Mouse (Mus musculus) cerebellum, adult 2 months (tissue): ENCODE data around the gene Eya3. TPM values are rescaled to one million over a fixed set of nuclear protein-coding genes. Genes with fewer than 3 reads are reported as not detected.

Experiments
- DNase-seq, 2 experiments: peaks; one replicate each; pipeline ENCODE4 v3.0.0; 2021
- H3K27ac ChIP-seq: fragments of 200-500 bp; 2 replicates; pipeline ENCODE4 v1.5.1; 2012; ENCODE audit warnings: low read length, control low read depth, inconsistent platforms; ENCODE audit not compliant: insufficient read depth
- H3K27me3 ChIP-seq: fragments of 200-500 bp; 2 replicates; pipeline ENCODE4 v1.6.1; 2012; ENCODE audit warnings: inconsistent platforms, mild to moderate bottlenecking, low read length, moderate library complexity; ENCODE audit not compliant: control insufficient read depth, insufficient read depth
- H3K4me1 ChIP-seq: fragments of 200-500 bp; 2 replicates; pipeline ENCODE4 v1.6.1; 2011; ENCODE audit warnings: low read length; ENCODE audit not compliant: control insufficient read depth, insufficient read depth
- H3K4me3 ChIP-seq: fragments of 200-500 bp; replicated peaks from 2 replicates; pipeline ENCODE3; 2011; ENCODE audit warnings: mild to moderate bottlenecking, low read depth, low read length, control low read depth; ENCODE audit not compliant: insufficient read depth
- CTCF ChIP-seq: fragments of 200-500 bp; IDR thresholded peaks from 2 replicates; pipeline ENCODE4 v1.5.1; 2011; ENCODE audit warnings: low read depth, mild to moderate bottlenecking, control low read depth, low read length, moderate library complexity, borderline replicate concordance; ENCODE audit not compliant: insufficient read depth
- POLR2A ChIP-seq: fragments of 200-500 bp; IDR thresholded peaks from 2 replicates; pipeline ENCODE4 v1.6.1; 2011; ENCODE audit warnings: low read length, control low read depth, borderline replicate concordance; ENCODE audit not compliant: insufficient read depth
- WGBS: fragments of 180-500 bp; shearing (Covaris S2); methylation state at CpG from one replicate; pipeline ENCODE4 v1.1.7; 2018; 5-methylcytosine and 5-hydroxymethylcytosine counted together
- polyA plus RNA-seq: library from polyadenylated mRNA; depleted of rRNA; stranded (reverse); fragments of >200 nt; gene quantifications from 2 replicates; pipeline ENCODE4 v1.2.3, GENCODE M21; 2012

Eya3 gene
- polyA plus RNA-seq, 1 experiment = 25.1 TPM

DNA sequence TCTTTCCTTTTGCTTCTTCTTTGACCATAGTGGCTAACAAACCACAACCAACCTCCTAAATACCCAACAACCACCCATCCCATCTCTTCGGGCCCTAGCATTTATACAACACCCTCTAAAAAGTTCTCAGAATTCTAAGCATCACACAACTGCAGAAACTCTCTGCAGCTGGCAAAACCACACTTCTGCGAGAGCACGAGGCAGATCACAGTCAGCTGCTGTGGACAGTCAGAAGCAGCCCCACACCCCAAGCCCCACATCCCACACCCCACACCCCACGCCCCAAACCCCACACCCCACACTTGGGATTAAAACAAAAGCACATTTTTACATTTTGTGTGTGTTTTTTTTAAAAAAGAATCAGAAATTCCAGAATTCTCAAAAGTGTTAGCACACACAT is 35.3 kb upstream of the Eya3 start:
- TF ChIP-seq CTCF = no peak
- no peak for TF ChIP-seq POLR2A
- Histone ChIP-seq H3K27me3 (no peaks in the 10 kb centered on the region), H3K27ac (no peak overlapping the region), H3K4me3 (no peak overlapping the region), H3K4me1 (no peaks in the 10 kb centered on the region)
- DNase-seq = no peak
- WGBS = 79% methylated on average over 4 of the region's 4 CpGs

DNA sequence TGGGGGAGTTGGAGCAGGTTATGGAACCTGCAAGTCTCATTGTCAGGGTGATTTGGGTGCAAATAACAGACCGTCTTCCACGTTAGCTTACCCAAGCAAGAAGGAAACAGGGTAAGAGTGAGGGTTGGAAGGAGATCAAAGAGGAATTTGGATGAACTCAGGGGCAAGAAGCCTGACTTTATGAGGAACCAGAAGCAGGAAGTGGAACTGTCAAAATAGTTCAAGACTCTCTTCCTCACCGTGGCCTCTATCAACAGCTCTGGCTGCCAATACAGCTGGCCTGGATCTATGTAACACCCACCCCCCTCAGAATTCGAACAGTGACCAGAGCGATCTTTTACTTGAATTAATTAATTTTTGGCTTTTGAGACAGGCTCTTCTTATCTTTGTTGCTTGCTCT is 33.0 kb upstream of the Eya3 start:
- WGBS = 45% methylated on average over 5 of the region's 5 CpGs
- no peak for DNase-seq
- Histone ChIP-seq H3K4me3 (no peak overlapping the region), H3K27ac (no peak overlapping the region), H3K4me1 (no peaks in the 10 kb centered on the region), H3K27me3 (no peaks in the 10 kb centered on the region)
- TF ChIP-seq CTCF = no peak
- TF ChIP-seq POLR2A = no peak

DNA sequence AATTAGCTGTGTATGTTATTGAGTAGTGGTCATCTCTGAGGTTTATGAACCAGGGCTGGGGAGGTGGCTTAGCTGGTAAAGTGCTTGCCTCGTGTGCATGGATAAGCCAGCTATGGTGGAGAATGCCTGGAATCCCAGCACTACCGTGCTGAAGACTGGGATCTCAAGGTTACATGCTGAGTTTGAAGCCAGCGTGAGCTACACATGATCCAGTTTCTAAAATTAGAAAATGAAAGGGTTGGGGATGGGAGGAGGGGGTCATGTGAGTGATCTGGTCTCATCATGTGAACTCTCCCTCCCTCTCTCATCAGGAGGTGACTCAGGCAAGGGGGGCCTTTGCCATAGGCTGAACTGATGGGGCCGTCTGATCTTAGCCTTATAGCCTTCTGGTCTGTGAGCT is 30.6 kb upstream of the Eya3 start:
- WGBS = 27% methylated on average over 4 of the region's 4 CpGs
- no peak for TF ChIP-seq POLR2A
- TF ChIP-seq CTCF = no peak
- Histone ChIP-seq H3K4me1 (no peaks in the 10 kb centered on the region), H3K27me3 (no peaks in the 10 kb centered on the region), H3K27ac (no peak overlapping the region), H3K4me3 (no peak overlapping the region)
- no peak for DNase-seq

DNA sequence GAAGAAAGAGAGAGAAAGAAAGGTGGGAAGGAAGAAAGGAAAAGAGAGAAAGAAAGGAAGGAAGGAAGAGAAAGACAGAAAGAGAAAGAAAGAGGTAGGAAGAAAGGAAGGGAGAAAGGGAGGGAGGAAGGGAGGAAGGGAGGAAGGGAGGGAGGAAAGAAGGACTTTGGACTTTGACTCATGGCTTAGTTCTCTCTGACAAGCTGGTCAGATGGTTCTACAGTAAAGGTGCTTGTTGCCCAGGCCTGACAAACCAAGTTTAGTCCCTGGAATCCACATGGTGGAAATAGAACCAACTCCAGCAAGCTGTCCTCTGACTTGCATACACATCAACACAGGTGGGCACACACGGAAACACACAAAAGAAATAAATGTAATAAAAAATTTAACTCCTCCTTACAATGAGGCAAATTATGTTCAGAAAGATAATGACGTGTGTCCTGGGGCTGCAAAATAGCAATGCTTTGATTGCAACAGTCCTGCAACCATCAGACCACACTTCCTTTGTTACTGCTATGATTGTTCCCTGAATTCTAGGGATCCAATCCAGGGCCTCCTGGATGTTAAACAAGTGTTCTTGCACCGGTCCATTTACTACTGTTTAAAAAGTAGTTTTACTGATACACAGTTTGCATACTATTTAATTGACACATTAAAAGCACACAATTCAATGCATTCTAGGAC is 28.3 kb upstream of the Eya3 start:
- Histone ChIP-seq H3K27me3 (no peaks in the 10 kb centered on the region), H3K4me1 (no peaks in the 10 kb centered on the region), H3K27ac (no peak overlapping the region), H3K4me3 (no peak overlapping the region)
- no peak for TF ChIP-seq CTCF
- no peak for TF ChIP-seq POLR2A
- no peak for DNase-seq
- 80% methylated on average over 3 of the region's 3 CpGs for WGBS

DNA sequence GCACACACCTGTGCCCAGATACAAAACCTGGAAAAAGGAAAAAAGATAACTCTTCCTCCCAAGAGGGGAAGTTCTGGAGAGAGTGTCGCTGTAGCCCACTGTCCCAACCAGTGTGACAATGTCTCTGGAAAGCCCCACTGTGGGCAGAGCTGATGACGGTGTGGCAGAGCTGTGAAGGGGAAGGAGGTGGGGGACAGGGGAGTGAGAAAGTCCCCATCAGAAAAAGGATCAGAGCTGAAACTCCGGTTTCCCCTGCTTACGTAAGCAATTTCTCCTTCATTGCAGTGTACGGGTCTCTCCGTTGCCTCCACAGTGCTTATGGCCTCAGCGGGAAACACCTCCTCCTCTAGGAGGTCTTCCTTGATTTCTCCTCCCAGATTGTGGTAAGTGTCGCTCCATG is 27.5 kb upstream of the Eya3 start:
- no peak for TF ChIP-seq POLR2A
- TF ChIP-seq CTCF = no peak
- H3K4me1 ChIP-seq = no peaks in the 10 kb centered on the region
- no peak overlapping the region for H3K4me3 ChIP-seq
- no peaks in the 10 kb centered on the region for H3K27me3 ChIP-seq
- H3K27ac ChIP-seq = no peak overlapping the region
- no peak for DNase-seq
- WGBS = 85% methylated on average over 8 of the region's 8 CpGs

DNA sequence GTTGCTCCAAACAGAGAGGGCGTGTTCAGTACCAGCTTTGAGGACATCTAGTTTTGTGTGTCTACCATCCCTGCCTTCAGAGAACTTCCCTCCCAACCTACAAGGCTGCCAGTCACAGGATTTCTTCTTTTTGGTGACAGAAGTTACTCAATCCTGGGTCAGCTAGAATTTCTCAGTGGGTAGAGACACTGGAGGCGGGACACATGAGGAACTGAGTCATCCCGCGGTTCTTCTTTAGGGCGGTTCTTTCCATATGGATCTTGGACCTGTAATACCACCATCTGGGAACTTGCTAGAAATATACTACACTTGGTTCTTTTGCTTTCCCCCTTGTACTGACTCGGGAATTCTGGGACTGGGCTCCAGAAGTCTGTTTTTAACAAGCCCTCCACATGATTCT is 20.9 kb upstream of the Eya3 start:
- no peak overlapping the region for H3K27ac ChIP-seq
- no peak for DNase-seq
- H3K4me1 ChIP-seq = no peaks in the 10 kb centered on the region
- 89% methylated on average over 6 of the region's 6 CpGs for WGBS
- TF ChIP-seq POLR2A = no peak
- no peak for TF ChIP-seq CTCF
- no peaks in the 10 kb centered on the region for H3K27me3 ChIP-seq
- no peak overlapping the region for H3K4me3 ChIP-seq

DNA sequence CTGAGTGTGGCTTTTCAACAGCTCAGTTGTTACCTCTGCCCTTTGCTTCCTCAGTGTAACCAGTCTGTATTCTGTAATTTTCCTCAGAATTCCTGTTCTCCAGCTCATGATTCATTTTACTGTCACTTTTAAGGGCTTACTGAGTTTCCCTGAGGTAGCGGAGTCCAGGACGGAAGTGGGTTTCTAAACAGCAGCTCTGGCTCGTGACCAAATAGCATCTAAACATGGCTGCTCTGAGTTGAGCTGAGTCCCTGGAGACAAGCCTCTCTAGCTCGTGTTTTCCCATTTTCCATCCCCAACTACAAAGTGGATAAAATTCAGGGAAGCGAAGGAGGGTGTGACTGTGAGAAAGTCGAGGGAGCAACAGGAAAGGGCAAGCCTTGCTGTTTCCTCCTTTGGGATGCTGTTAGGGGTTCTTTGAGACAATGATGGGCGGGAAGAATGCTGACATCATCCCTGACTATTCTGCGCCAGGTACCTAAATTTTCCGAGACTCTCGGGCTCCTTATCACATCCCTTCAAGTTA is 19.9 kb upstream of the Eya3 start:
- H3K27me3 ChIP-seq = no peaks in the 10 kb centered on the region
- TF ChIP-seq POLR2A (no peak), CTCF (no peak)
- DNase-seq = no peak
- no peak overlapping the region for H3K4me3 ChIP-seq
- 81% methylated on average over 10 of the region's 10 CpGs for WGBS
- H3K27ac ChIP-seq = no peak overlapping the region
- no peaks in the 10 kb centered on the region for H3K4me1 ChIP-seq

DNA sequence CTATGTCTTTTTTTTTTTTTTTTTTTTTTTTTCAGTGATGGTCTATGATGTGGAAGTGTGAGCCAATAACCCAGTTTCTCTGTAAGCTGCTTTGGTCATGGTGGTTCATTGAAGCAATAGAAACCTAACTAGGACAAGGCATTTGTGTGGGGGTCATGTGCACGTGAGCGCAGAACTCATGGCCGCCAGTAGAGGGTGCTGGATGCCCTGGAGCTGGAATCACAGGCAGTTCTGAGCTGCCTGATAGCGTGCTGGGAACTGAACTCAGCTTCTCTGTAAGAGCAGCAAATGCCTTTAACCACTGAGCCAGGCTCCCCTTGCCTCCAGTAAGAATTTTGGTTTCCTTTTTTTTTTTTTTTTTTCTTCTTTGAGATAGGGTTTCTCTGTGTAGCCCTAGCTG is 18.7 kb upstream of the Eya3 start:
- no peak overlapping the region for H3K27ac ChIP-seq
- no peak for DNase-seq
- H3K4me3 ChIP-seq = no peak overlapping the region
- no peaks in the 10 kb centered on the region for H3K27me3 ChIP-seq
- WGBS = 90% methylated on average over 4 of the region's 4 CpGs
- no peaks in the 10 kb centered on the region for H3K4me1 ChIP-seq
- TF ChIP-seq POLR2A = no peak
- TF ChIP-seq CTCF = no peak
